Mouse (Mus musculus) olfactory bulb, adult 2 months (tissue): Measurements from ENCODE around the gene H2-Ab1.

Experiments used
- CTCF ChIP-seq: fragments of 200-500 bp; IDR thresholded peaks from 2 replicates; pipeline ENCODE4 v1.5.1; 2012; ENCODE audit warnings: low read depth, mild to moderate bottlenecking, low read length, moderate library complexity; ENCODE audit not compliant: insufficient read depth
- POLR2A ChIP-seq: fragments of 200-500 bp; IDR thresholded peaks from 2 replicates; pipeline ENCODE4 v1.6.1; 2012; ENCODE audit warnings: mild to moderate bottlenecking, low read depth, low read length, moderate library complexity; ENCODE audit not compliant: insufficient read depth

DNA sequence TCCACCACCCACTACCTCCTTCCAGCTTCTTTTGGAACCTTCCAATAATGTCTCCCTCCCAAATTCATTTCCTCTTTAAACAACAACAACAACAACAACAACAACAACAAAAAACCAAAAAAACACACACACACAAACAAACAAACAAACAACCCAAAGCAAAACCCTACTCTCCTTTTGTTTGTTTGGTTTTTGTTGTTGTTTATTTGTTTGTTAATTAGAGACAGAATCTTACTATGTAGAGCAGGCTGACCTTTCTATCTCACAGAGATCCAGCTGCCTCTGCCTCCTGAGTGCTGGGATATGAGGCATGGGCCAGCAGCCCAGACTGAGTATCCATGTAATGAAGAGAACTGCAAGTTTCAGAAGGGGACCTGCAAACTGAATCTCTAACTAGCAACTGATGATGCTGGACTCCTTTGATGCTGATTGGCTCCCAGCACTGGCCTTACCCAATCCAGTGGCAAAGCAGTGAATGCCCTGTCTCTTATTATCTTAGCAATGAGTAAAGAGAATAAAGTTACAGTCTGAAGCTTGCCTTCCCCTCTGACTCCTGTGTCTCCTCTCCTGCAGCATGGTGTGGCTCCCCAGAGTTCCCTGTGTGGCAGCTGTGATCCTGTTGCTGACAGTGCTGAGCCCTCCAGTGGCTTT lies 48.0 kb downstream of the H2-Ab1 start, which contains the start of gene H2-Eb1:
- TF ChIP-seq CTCF (no peak), POLR2A (no peak)
